Mouse (Mus musculus): ENCODE measurements at regions not wholly inside any gene's neighbourhood (a gene's known extent, or its start where the extent isn't known, plus 50 kb on each side); places are given as distances from the start of the nearest gene placed in this dataset.

DNA sequence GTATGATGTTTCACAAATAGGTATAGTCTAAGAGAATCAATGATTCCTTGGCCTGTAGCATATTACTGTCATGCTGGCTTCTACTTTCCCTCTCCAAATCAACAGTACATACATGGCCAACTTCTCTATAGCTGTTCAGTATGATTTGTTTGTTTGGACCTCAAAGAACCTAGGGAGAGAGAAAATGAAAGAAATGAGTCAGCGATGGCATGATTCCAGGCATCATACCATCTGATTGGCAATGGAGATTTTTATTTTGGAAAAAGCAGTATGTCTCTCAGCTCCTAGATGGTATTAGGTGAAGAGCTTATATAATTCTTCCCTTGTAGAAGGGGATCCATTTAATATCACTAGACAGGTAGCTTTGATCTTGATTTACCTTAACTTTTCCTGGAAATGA lies 519.1 kb downstream of the Gm9195 start:
- TF ChIP-seq CTCF (IDR thresholded peaks at IDR 0.05; ENCODE audit: insufficient read depth, low read length) (no peak), POLR2A (IDR thresholded peaks at IDR 0.05; ENCODE audit: borderline replicate concordance, extremely low read depth, low read depth, low read length) (no peak)
